Mouse (Mus musculus): ENCODE results near the gene Gm4353. TPM values are rescaled to one million over a fixed set of nuclear protein-coding genes. Genes with fewer than 3 reads are reported as not detected.
A peak's percentile ranks its signal among the peaks of the same experiment; 100 is the strongest.

Gene Gm4353
- total and polyA plus RNA-seq, 3 experiments: 0.74 to 34.1 (median 2.0) TPM

GRCm38 (mm10) chr7:116092710-116093465 is 8.5 kb upstream of the Gm4353 start:
- Histone ChIP-seq H3K27ac (ENCODE audit: insufficient read depth, low read depth) (peak overlapping the region; percentile 54), H3K4me1 (ENCODE audit: control insufficient read depth in 1 of 2, insufficient read depth in 2 of 2) (peaks cover 2 to 24% of the 10 kb centered on the region in 2 experiments; a peak in 3 of 4 replicates), H3K36me3 (replicated peaks in 1 of 2; ENCODE audit: control insufficient read depth in 1 of 2, insufficient read depth in 1 of 2, low read length in 1 of 2) (peaks cover 0 to 8% of the 10 kb centered on the region in 2 experiments), H3K27me3 (replicated peaks) (no peaks in the 10 kb centered on the region), H3K9ac (ENCODE audit: insufficient read depth, low read depth) (peak overlapping the region; percentile 86), H3K4me3 (replicated peaks in 1 of 3; ENCODE audit: low read depth in 2 of 3, low read length in 2 of 3, poor library complexity in 1 of 3) (peak overlapping the region; percentile 70 to 80 (median 70)), H3K4me2 (ENCODE audit: insufficient read depth, low read depth, poor library complexity, severe bottlenecking) (peak overlapping the region; percentile 99), H3K79me2 (replicated peaks; ENCODE audit: control insufficient read depth, extremely low read depth, insufficient read depth, poor library complexity, severe bottlenecking) (peaks cover 32% of the 10 kb centered on the region), H3K9me3 (replicated peaks; ENCODE audit: low read length) (no peaks in the 10 kb centered on the region)
- in situ Hi-C loops (cut with MboI; ENCODE audit: low pct_ligation_motif_present, low pct_unique_long_range_greater_than_20kb, low sequenced_read_pairs) (no loop called here), dilution Hi-C loops (cut with MboI; ENCODE audit: extremely low pct_ligation_motif_present, extremely low pct_unique_long_range_greater_than_20kb, low sequenced_read_pairs) (no loop called here)
- peak; percentile 96 for DNase-seq (ENCODE audit: extremely low read depth)
- TF ChIP-seq MAX (IDR thresholded peaks at IDR 0.05; ENCODE audit: low read length): no peak
- no peak for TF ChIP-seq RCOR1 (conservative IDR thresholded peaks at IDR 0.05; ENCODE audit: low read depth, low read length)
- TF ChIP-seq GABPA (IDR thresholded peaks at IDR 0.05; ENCODE audit: insufficient replicate concordance, low read depth, low read length): peak; percentile 83; the same call in 1 of the 2 replicates
- TF ChIP-seq JUN (IDR thresholded peaks at IDR 0.05; ENCODE audit: insufficient read depth, low read depth, low read length): no peak
- TF ChIP-seq NELFE (IDR thresholded peaks at IDR 0.05; ENCODE audit: low read depth, low read length): peak; percentile 95
- TF ChIP-seq SMC3 (IDR thresholded peaks at IDR 0.05; ENCODE audit: low read depth, low read length): no peak
- TF ChIP-seq IRF4 (IDR thresholded peaks at IDR 0.05; ENCODE audit: low read depth, low read length): no peak
- TF ChIP-seq USF1 (IDR thresholded peaks at IDR 0.05; ENCODE audit: low read depth, low read length): no peak
- no peak for TF ChIP-seq MAFK (IDR thresholded peaks at IDR 0.05; ENCODE audit: insufficient replicate concordance, low read length)
- TF ChIP-seq TBP (conservative IDR thresholded peaks at IDR 0.05; ENCODE audit: low read depth, low read length): peak; percentile 85
- TF ChIP-seq ZC3H11A (IDR thresholded peaks at IDR 0.05; ENCODE audit: low read depth, low read length): no peak
- no peak for TF ChIP-seq CTCF (conservative IDR thresholded peaks at IDR 0.05 in 1 of 2, IDR thresholded peaks at IDR 0.05 in 1 of 2; ENCODE audit: low read depth in 2 of 2, low read length in 2 of 2)
- peak; percentile 19; the same call in 1 of the 2 replicates for TF ChIP-seq ZNF384 (IDR thresholded peaks at IDR 0.05; ENCODE audit: low read depth, low read length)
- no peak for TF ChIP-seq EP300 (IDR thresholded peaks at IDR 0.05; ENCODE audit: low read length)
- TF ChIP-seq ZMIZ1 (IDR thresholded peaks at IDR 0.05; ENCODE audit: low read depth, low read length): peak; percentile 87
- TF ChIP-seq MAZ (IDR thresholded peaks at IDR 0.05; ENCODE audit: low read depth, low read length): peak; percentile 79
- TF ChIP-seq PAX5 (IDR thresholded peaks at IDR 0.05; ENCODE audit: low read length): no peak
- TF ChIP-seq CHD2 (IDR thresholded peaks at IDR 0.05; ENCODE audit: low read length): peak; percentile 98
- TF ChIP-seq MYC (IDR thresholded peaks at IDR 0.05; ENCODE audit: low read depth, low read length): peak; percentile 71; the same call in 1 of the 2 replicates
- TF ChIP-seq MEF2A (IDR thresholded peaks at IDR 0.05; ENCODE audit: borderline replicate concordance, low read depth, low read length): no peak
- TF ChIP-seq SIN3A (IDR thresholded peaks at IDR 0.05; ENCODE audit: low read length): peak; percentile 68; the same call in 1 of the 2 replicates
- TF ChIP-seq KAT2A (IDR thresholded peaks at IDR 0.05; ENCODE audit: insufficient replicate concordance, low read length): peak; percentile 97
- peak; percentile 45 for TF ChIP-seq NRF1 (IDR thresholded peaks at IDR 0.05; ENCODE audit: low read depth, low read length)
- TF ChIP-seq ELF1 (IDR thresholded peaks at IDR 0.05; ENCODE audit: low read depth, low read length): no peak
- TF ChIP-seq RAD21 (IDR thresholded peaks at IDR 0.05; ENCODE audit: low read depth, low read length): no peak
- TF ChIP-seq USF2 (conservative IDR thresholded peaks at IDR 0.05; ENCODE audit: low read depth, low read length): no peak
- peak; percentile 97 for TF ChIP-seq HCFC1 (IDR thresholded peaks at IDR 0.05; ENCODE audit: low read depth, low read length)
- peak; percentile 95 for TF ChIP-seq POLR2A (IDR thresholded peaks at IDR 0.05; ENCODE audit: low read depth, low read length)
- TF ChIP-seq UBTF (IDR thresholded peaks at IDR 0.05; ENCODE audit: low read depth, low read length): no peak
- peak; percentile 87; the same call in 1 of the 2 replicates for TF ChIP-seq E2F4 (IDR thresholded peaks at IDR 0.05; ENCODE audit: insufficient replicate concordance, low read depth, low read length)
- no peak for TF ChIP-seq ETS1 (conservative IDR thresholded peaks at IDR 0.05; ENCODE audit: low read depth, low read length)
- TF ChIP-seq BHLHE40 (IDR thresholded peaks at IDR 0.05; ENCODE audit: low read depth, low read length): no peak
- peak; percentile 92; the same call in 1 of the 2 replicates for TF ChIP-seq POLR2AphosphoS2 (IDR thresholded peaks at IDR 0.05; ENCODE audit: low read depth, low read length)
- no peak for TF ChIP-seq ZKSCAN1 (IDR thresholded peaks at IDR 0.05; ENCODE audit: borderline replicate concordance, low read depth, low read length)
- TF ChIP-seq CHD1 (IDR thresholded peaks at IDR 0.05; ENCODE audit: low read depth, low read length): no peak
- TF ChIP-seq TCF12 (IDR thresholded peaks at IDR 0.05; ENCODE audit: low read depth, low read length): peak; percentile 77
- TF ChIP-seq JUND (conservative IDR thresholded peaks at IDR 0.05; ENCODE audit: low read depth, low read length): no peak
- no peak; the same call in 1 of the 2 replicates for TF ChIP-seq MXI1 (IDR thresholded peaks at IDR 0.05; ENCODE audit: low read depth, low read length)

Measured in CH12.LX (cell line).